Mouse (Mus musculus) lung, postnatal 0 days (tissue): ENCODE measurements around the gene Macf1.

Source experiments
- CTCF ChIP-seq: IDR thresholded peaks from 2 replicates; pipeline ENCODE4 v1.5.1; 2016; ENCODE audit warnings: antibody characterized with exemption, mild to moderate bottlenecking
- EP300 ChIP-seq: IDR thresholded peaks from 2 replicates; pipeline ENCODE4 v1.6.1; 2016; ENCODE audit warnings: antibody characterized with exemption, mild to moderate bottlenecking, control low read depth

DNA sequence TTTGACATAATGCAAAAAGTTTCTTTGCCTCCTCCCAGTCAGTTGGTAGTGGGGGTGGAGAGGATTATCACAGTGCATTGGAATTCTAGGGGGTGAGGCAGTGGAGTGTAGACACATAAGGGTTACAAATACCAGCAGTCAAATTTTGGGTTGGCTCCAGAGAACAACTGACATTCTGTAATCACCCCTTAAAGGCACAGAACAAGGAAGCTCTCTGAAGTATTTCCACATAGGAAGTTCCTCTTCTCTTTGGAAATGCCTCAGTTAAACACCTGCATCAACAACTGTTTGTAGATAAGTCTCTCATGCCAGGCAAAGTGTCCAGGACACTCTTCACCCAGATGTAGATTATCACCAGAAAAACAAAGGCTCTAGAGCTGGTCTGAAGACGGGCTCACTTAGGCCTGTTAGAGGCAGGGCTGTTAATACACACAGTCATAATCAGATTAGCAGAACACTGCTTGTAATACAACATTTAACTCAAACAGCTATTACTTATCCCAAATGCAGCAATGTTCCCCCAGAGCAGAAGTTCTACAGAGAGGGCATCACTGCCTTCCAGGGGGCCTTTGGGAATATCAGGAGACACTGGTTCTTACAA, 258.4 kb downstream of the Macf1 start:
- TF ChIP-seq EP300: peak; percentile 97
- TF ChIP-seq CTCF: no peak
